Mouse (Mus musculus) bone marrow macrophage, adult 2 months (primary cell): ENCODE data around the gene St3gal6.

Experiments
- CTCF ChIP-seq: IDR thresholded peaks from 2 replicates; pipeline ENCODE4 v1.5.1; 2012; ENCODE audit warnings: low read depth, mild to moderate bottlenecking, low read length, moderate library complexity
- POLR2A ChIP-seq: IDR thresholded peaks from 2 replicates; pipeline ENCODE4 v1.6.1; 2012; ENCODE audit warnings: mild to moderate bottlenecking, low read depth, low read length, borderline replicate concordance

DNA sequence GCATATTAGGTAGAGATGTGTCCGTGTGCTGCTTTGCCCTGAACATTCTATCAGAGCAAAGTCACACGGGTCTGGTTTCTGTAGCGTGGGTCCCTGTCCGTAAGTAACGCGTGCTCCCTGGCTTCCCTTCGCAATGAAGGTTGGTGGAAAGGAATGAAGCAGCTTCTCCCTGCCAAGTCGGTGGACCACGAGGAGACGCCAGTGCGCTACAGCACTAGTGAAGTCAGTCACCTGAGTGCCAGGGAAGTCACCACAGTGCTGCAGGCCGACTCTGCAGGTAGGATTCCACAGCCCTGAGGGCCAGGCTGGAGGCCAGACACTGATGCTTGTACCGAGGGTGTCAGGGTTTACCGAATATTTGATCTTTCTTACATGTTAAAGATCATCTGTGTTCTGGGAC is 60.0 kb downstream of the St3gal6 start:
- no peak for TF ChIP-seq POLR2A
- TF ChIP-seq CTCF = no peak
